Mouse (Mus musculus) heart, postnatal 4 days (tissue): ENCODE data around the gene Gpd1l. TPM values are rescaled to one million over a fixed set of nuclear protein-coding genes. Genes with fewer than 3 reads are reported as not detected.
A peak's percentile ranks its signal among the peaks of the same experiment; 100 is the strongest.
"Not testable (repeated sequence)": the region's sequence is repeated elsewhere in the genome, so short reads cannot be mapped to it uniquely, and the experiment has no call there.

Source experiments
- DNase-seq: peaks from one replicate; pipeline ENCODE4 v3.0.0; 2021
- total RNA-seq, 2 experiments: library from RNA; stranded (reverse); gene quantifications; 2 replicates each; pipeline ENCODE4 v1.2.3; 2021

Gpd1l gene
- total RNA-seq, result 10 to 100 TPM; 26.3 to 28.0 TPM

- peak; percentile 97 for DNase-seq
These were observed at the start of gene Gpd1l for GRCm38 (mm10) chr9:114933723-114934171. Gene Gpd1l, minus strand, starts transcription at chr9:114933987.

- DNase-seq, result no peak
These were observed 49.0 kb upstream of the Gpd1l start, which contains the start of gene Rps27rt for GRCm38 (mm10) chr9:114982689-114983360. Gene Rps27rt, minus strand, starts transcription at chr9:114982739.

- no peak for DNase-seq
These were observed 46.2 kb upstream of the Gpd1l start for GRCm38 (mm10) chr9:114979969-114980368.

GRCm38 (mm10) chr9:114978281-114979111, 44.7 kb upstream of the Gpd1l start, which contains the start of gene Osbpl10:
Gene Osbpl10, plus strand, starts transcription at chr9:114978569.
- DNase-seq, result peak; percentile 87

GRCm38 (mm10) chr9:114977461-114978280, 43.9 kb upstream of the Gpd1l start:
- DNase-seq, result no peak

- DNase-seq, result not testable (repeated sequence)
These were observed 32.5 kb upstream of the Gpd1l start for GRCm38 (mm10) chr9:114966286-114966685.

- DNase-seq, result no peak
These were observed 30.3 kb upstream of the Gpd1l start for GRCm38 (mm10) chr9:114964093-114964492.

GRCm38 (mm10) chr9:114960844-114961243, 27.1 kb upstream of the Gpd1l start:
- DNase-seq, result no peak

- DNase-seq, result peak; percentile 44
These were observed 26.4 kb upstream of the Gpd1l start for GRCm38 (mm10) chr9:114960043-114960789.

GRCm38 (mm10) chr9:114956945-114957344, 23.2 kb upstream of the Gpd1l start:
- DNase-seq, result peak; percentile 43

GRCm38 (mm10) chr9:114955340-114955739, 21.6 kb upstream of the Gpd1l start:
- no peak for DNase-seq

- peak; percentile 23 for DNase-seq
These were observed 19.1 kb upstream of the Gpd1l start for GRCm38 (mm10) chr9:114952866-114953265.

- peak; percentile 12 for DNase-seq
These were observed 14.6 kb upstream of the Gpd1l start for GRCm38 (mm10) chr9:114948395-114948794.

- no peak for DNase-seq
These were observed 11.8 kb upstream of the Gpd1l start for GRCm38 (mm10) chr9:114945576-114945975.

GRCm38 (mm10) chr9:114944642-114945041, 10.9 kb upstream of the Gpd1l start:
- no peak for DNase-seq

GRCm38 (mm10) chr9:114936687-114937086, 2.9 kb upstream of the Gpd1l start:
- DNase-seq, result no peak

- DNase-seq, result no peak
These were observed 1.5 kb upstream of the Gpd1l start for GRCm38 (mm10) chr9:114935321-114935720.

- no peak for DNase-seq
These were observed 444 bp upstream of the Gpd1l start for GRCm38 (mm10) chr9:114934231-114934630.

- DNase-seq, result no peak
These were observed 607 bp downstream of the Gpd1l start for GRCm38 (mm10) chr9:114933037-114933722.

GRCm38 (mm10) chr9:114932607-114933006, 1.2 kb downstream of the Gpd1l start:
- DNase-seq, result no peak

GRCm38 (mm10) chr9:114930464-114931090, 3.2 kb downstream of the Gpd1l start:
- peak; percentile 64 for DNase-seq
